Mouse (Mus musculus) 416B (cell line): ENCODE data around the gene Hist1h3d.
"Not testable (repeated sequence)": the region's sequence is repeated elsewhere in the genome, so short reads cannot be mapped to it uniquely, and the experiment has no call there.

Experiments
- DNase-seq: peaks from one replicate; pipeline ENCODE4 v3.0.0; 2011; ENCODE audit warnings: low read depth

Gene Hist1h3d

GRCm38 (mm10) chr13:23575271-23575851 is at the start of gene Hist1h3d:
Hist1h3d (plus strand) TSS chr13:23575763.
- DNase-seq = peak; percentile 99

GRCm38 (mm10) chr13:23525901-23526300 is 49.7 kb upstream of the Hist1h3d start:
- DNase-seq = peak; percentile 78

DNA sequence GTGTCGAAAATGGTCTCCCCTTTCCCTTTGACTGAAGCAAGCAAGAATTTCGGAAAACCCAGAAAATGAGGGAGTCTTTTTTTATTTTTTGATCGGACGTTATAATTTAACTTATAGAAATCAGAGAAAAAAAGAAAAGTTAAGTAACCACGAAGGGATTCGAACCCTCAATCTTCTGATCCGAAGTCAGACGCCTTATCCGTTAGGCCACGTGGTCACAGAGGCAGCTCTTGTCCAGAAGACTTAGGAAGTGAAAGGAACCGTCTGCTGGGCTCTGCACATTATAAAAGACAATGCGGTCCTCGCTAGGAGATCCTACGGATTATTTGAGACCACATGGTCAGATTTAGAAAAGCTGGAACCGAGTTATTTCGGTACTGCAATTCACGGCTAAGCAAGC is 49.3 kb upstream of the Hist1h3d start:
- DNase-seq = peak; percentile 95

GRCm38 (mm10) chr13:23529005-23529404 is 46.6 kb upstream of the Hist1h3d start:
- peak; percentile 27 for DNase-seq

DNA sequence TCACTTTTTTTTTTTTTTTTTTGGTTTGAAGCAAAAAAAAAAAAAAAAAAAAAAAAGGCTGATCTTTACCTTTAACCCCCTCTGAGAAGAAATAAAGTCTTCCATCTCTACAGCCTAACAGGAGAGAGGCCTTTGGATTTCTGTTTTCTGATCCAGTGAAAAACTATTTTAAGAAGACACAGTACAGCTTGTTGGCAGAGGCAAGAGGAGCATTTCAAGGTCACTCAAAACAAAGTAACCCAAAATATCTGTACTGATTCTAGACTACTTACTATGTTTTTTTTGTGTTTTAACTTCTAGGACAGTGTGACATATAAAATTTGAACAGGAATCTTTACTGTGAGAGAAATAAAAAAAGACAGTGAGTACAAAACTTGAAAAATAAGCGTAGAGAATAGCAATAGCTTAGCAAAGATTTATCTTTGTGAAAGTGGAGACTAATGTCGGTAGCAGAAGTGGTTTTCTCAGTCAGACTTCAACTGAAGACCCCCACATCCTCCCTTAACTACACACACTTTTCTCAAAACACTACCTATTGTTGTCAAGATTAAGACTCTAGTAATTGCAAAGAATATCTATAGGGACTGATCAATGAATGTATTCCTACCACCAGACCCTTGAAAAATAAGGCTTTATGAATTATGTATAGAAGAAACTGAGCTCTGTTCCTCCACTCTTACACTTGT is 45.9 kb upstream of the Hist1h3d start:
- DNase-seq = peak; percentile 47

- DNase-seq = peak; percentile 90
These were observed 45.2 kb upstream of the Hist1h3d start for GRCm38 (mm10) chr13:23530181-23530900.

GRCm38 (mm10) chr13:23530901-23531875 is 44.4 kb upstream of the Hist1h3d start, which contains the start of gene Hist1h4h:
Hist1h4h (plus strand) TSS chr13:23531050.
- peak; percentile 99 for DNase-seq

DNA sequence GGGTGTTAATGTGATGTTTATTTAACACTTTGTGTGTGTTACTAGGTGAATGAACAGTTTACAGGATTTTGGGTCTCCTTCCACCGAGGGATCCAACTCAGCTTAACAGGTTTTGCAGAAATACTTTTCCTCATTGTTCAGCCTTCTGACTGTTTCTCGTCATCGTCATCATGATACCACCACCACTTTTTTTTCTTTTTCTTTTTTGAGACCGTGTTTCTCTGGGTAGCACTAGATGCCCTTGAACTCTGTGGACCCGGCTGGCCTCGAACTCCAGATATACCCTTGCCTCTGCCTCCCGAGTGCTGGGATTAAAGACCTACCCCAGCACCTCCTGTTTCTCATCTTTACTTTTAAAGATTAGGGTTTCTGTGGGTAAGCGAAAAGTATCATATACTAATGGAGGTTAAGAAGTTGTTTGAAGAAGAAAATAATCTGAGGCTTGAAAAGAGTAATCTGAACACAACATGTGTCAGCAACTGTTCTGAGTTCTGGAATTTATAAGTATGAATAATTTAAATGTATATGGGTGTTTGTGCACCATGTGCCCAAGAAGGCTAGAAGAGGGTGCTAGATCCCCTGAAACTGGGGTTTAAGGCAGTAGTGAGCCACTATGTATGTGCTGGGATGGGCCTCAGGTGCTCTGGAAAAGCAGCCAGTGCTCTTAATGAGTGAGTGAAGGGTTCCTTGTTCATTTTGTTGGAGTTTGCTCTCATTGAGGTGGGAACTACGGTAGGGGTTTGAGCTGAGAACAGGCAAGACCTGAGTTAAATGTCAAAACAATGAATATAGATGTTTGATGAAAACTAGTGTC is 43.1 kb upstream of the Hist1h3d start:
- DNase-seq = peak; percentile 76

DNA sequence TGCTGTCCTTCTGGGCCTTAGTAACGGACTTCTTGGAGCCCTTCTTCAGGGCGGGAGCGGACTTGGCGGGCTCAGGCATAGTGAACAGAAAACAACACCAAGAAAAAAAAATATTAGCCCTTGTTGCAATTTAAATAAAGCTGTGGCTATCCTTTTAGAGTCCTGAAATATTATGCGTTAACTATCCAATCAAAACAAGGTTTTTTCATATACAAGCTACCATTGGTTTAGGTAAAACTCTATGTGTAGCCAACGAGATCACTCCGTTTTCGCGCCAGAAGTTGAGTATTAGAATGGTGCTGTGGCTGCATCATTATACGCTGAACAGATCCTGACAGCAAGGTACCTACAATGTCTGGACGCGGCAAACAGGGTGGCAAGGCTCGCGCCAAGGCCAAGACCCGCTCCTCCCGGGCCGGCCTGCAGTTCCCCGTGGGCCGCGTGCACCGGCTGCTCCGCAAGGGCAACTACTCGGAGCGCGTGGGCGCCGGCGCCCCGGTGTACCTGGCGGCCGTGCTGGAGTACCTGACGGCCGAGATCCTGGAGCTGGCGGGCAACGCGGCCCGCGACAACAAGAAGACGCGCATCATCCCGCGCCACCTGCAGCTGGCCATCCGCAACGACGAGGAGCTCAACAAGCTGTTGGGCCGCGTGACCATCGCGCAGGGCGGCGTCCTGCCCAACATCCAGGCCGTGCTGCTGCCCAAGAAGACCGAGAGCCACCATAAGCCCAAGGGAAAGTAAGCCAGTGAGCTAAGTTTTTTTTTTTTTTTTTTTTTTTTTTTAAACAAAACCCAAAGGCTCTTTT is 41.8 kb upstream of the Hist1h3d start, which contains the start of gene Hist1h2af:
Gene Hist1h2af, plus strand, starts transcription at position 347 of the 808 bp plus-strand sequence.
- DNase-seq = peak; percentile 98

- no peak for DNase-seq
These were observed 41.0 kb upstream of the Hist1h3d start for GRCm38 (mm10) chr13:23534368-23535131.

- peak; percentile 100 for DNase-seq
These were observed 40.2 kb upstream of the Hist1h3d start, which contains the start of gene Hist1h3g for GRCm38 (mm10) chr13:23535137-23536075. Hist1h3g (plus strand) TSS chr13:23535422.

- peak; percentile 88 for DNase-seq
These were observed 39.3 kb upstream of the Hist1h3d start for GRCm38 (mm10) chr13:23536076-23536822.

GRCm38 (mm10) chr13:23537006-23537710 is 38.4 kb upstream of the Hist1h3d start:
- DNase-seq = peak; percentile 72

DNA sequence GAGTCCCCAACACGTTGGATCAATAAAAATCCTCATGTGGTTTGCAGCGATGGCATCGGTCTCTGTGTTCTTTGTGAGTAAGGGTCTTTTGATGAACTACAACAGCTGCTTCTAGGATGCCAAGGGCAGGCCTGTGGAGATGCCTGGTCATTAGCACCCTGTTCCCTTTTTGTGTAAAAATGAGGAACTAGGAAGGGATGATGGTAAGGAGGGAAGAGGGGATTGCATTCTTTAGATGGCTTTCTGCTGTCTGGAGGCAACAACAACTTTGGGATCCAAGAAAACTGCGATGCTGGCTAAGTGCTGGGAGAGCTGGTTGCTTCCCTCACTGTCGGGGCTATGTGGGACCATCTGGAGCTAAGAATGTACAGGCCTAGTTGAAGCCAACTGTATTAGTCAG is 37.3 kb upstream of the Hist1h3d start:
- DNase-seq = no peak

GRCm38 (mm10) chr13:23539821-23540220 is 35.7 kb upstream of the Hist1h3d start:
- not testable (repeated sequence) for DNase-seq

DNA sequence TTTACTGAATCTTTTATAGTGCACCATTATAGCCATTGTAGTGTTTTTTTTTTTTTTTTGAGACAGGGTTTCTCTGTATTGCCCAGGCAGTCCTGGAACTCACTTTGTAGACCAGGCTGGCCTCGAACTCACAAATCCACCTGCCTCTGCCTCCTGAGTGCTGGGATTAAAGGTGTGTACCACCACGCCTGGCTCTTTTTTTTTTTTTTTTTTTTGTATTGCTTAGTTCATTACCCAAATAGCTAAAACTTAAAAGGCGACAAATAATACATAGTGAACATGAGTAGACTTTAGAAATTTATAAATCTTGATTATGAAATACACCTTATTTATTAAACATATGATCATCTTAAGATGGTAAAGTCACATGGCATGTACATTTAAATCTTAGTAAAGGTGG is 34.1 kb upstream of the Hist1h3d start:
- DNase-seq = no peak
